17 mouse cellular contexts compared by ENCODE assay signal in genomic region chr5:139351628-139352027, GRCm38 (mm10). TPM values are rescaled to one million over a fixed set of nuclear protein-coding genes. Genes with fewer than 3 reads are reported as not detected.
DNase-seq lines count a peak whose midpoint lies in the region; ATAC-seq lines count a peak whose summit lies in the region.
"Had no signal": no experiment of that assay in that cellular context is flagged by ENCODE, and none has a peak within 500 bp of the region (broad histone marks: within the 10 kb centered on the region; RNA-seq: fewer than 3 reads in every experiment).

No protein-coding gene starts in this region.

- ATAC-seq in heart, embryonic 16.5 days (replicated peaks; ENCODE audit: extremely low read depth, insufficient read depth, low FRiP score) = peak; percentile 28; the same call in 1 of the 2 replicates
- ATAC-seq in intestine, embryonic 16.5 days = peak; percentile 73
- ATAC-seq in stomach, embryonic 14.5 days (ENCODE audit: insufficient number of reproducible peaks, insufficient read depth, low FRiP score, low read depth) = no peak
- ATAC-seq in forebrain, embryonic 11.5 days (replicated peaks; ENCODE audit: low FRiP score) = no peak
- ATAC-seq: forebrain, postnatal 0 days; inflammation-experienced regulatory T-cells, adult 6 months had no signal

- peak overlapping the region; percentile 25; the same call in 1 of the 2 replicates for H3K27ac ChIP-seq in heart, embryonic 16.5 days (ENCODE audit: low read length)
- H3K27ac ChIP-seq in intestine, embryonic 16.5 days (ENCODE audit: low read length) = peak overlapping the region; percentile 95
- peak overlapping the region; percentile 50 for H3K27ac ChIP-seq in stomach, embryonic 14.5 days (ENCODE audit: low read length)
- no peak overlapping the region for H3K27ac ChIP-seq in forebrain, embryonic 11.5 days (ENCODE audit: low read depth, low read length)
- H3K27ac ChIP-seq: neural tube, embryonic 12.5 days had no signal

- H3K36me3 ChIP-seq in heart, embryonic 16.5 days (ENCODE audit: control insufficient read depth, insufficient read depth) = no peaks in the 10 kb centered on the region
- H3K36me3 ChIP-seq in intestine, embryonic 16.5 days (ENCODE audit: control insufficient read depth, insufficient read depth, low read length) = no peaks in the 10 kb centered on the region
- no peaks in the 10 kb centered on the region for H3K36me3 ChIP-seq in stomach, embryonic 14.5 days (ENCODE audit: control insufficient read depth, insufficient read depth, low read length)
- no peaks in the 10 kb centered on the region for H3K36me3 ChIP-seq in forebrain, embryonic 11.5 days (ENCODE audit: control insufficient read depth, insufficient read depth, low read length)
- H3K36me3 ChIP-seq: neural tube, embryonic 12.5 days had no signal

- no peak for DNase-seq in heart, postnatal 25 days (ENCODE audit: low spot score)
- DNase-seq in thymus, postnatal 0 days (ENCODE audit: low spot score) = peak; percentile 91
- no peak for DNase-seq in thymus, adult 18-20 months
- DNase-seq in urinary bladder, adult 18-20 months (ENCODE audit: low spot score in 2 of 2) = no peak
- DNase-seq in forebrain, embryonic 11.5 days (ENCODE audit: low spot score) = no peak
- DNase-seq: adrenal gland, postnatal 36 days; cerebellum, adult 11-12 months; forebrain, postnatal 0 days; left cerebral cortex, postnatal 4 days had no signal

- intact Hi-C loops in heart, postnatal 25 days (cut with DNase I) = no loop called here

- peaks cover 6% of the 10 kb centered on the region; the same call in 1 of the 2 replicates for H3K4me1 ChIP-seq in heart, embryonic 16.5 days (ENCODE audit: control insufficient read depth, insufficient read depth, low read length)
- peaks cover 41% of the 10 kb centered on the region for H3K4me1 ChIP-seq in intestine, embryonic 16.5 days (ENCODE audit: control insufficient read depth, insufficient read depth, low read length)
- peaks cover 17% of the 10 kb centered on the region for H3K4me1 ChIP-seq in stomach, embryonic 14.5 days (ENCODE audit: control insufficient read depth, insufficient read depth, low read length)
- 0 out of 2 replicates have a peak, but pooled peaks cover 2% of the 10 kb centered on the region for H3K4me1 ChIP-seq in forebrain, embryonic 11.5 days (replicated peaks; ENCODE audit: control insufficient read depth, insufficient read depth, low read length)

- H3K27me3 ChIP-seq in heart, embryonic 16.5 days (ENCODE audit: control insufficient read depth, insufficient read depth, low read length) = no peaks in the 10 kb centered on the region; the same call in 1 of the 2 replicates
- H3K27me3 ChIP-seq in intestine, embryonic 16.5 days (replicated peaks; ENCODE audit: control insufficient read depth, insufficient read depth, low read length) = no peaks in the 10 kb centered on the region
- no peaks in the 10 kb centered on the region for H3K27me3 ChIP-seq in stomach, embryonic 14.5 days (ENCODE audit: control insufficient read depth, insufficient read depth, low read length)
- H3K27me3 ChIP-seq in forebrain, embryonic 11.5 days (ENCODE audit: control insufficient read depth, insufficient read depth, low read length) = no peaks in the 10 kb centered on the region
- H3K27me3 ChIP-seq: neural tube, embryonic 12.5 days had no signal

- no peak overlapping the region for H3K4me2 ChIP-seq in heart, embryonic 16.5 days (ENCODE audit: low read depth, low read length)
- H3K4me2 ChIP-seq in intestine, embryonic 16.5 days (ENCODE audit: low read depth, low read length) = peak overlapping the region; percentile 63
- H3K4me2 ChIP-seq in stomach, embryonic 14.5 days (replicated peaks; ENCODE audit: low read depth, low read length) = no peak overlapping the region; the same call in 1 of the 2 replicates
- H3K4me2 ChIP-seq in forebrain, embryonic 11.5 days (ENCODE audit: low read depth, low read length, severe bottlenecking) = no peak overlapping the region
- H3K4me2 ChIP-seq: neural tube, embryonic 12.5 days had no signal

- peak overlapping the region; percentile 23; the same call in 1 of the 2 replicates for H3K9ac ChIP-seq in heart, embryonic 16.5 days (ENCODE audit: low read length)
- H3K9ac ChIP-seq in intestine, embryonic 16.5 days (ENCODE audit: low read depth, low read length) = peak overlapping the region; percentile 76
- no peak overlapping the region for H3K9ac ChIP-seq in stomach, embryonic 14.5 days (replicated peaks; ENCODE audit: low read depth, low read length)
- H3K9ac ChIP-seq in forebrain, embryonic 11.5 days (ENCODE audit: low read length) = no peak overlapping the region
- H3K9ac ChIP-seq: forebrain, postnatal 0 days; neural tube, embryonic 12.5 days had no signal

- no peak overlapping the region for H3K4me3 ChIP-seq in heart, embryonic 16.5 days (ENCODE audit: low read length)
- H3K4me3 ChIP-seq in intestine, embryonic 16.5 days (ENCODE audit: low read length) = peak overlapping the region; percentile 55
- H3K4me3 ChIP-seq in stomach, embryonic 14.5 days (ENCODE audit: low read depth, low read length) = no peak overlapping the region
- H3K4me3 ChIP-seq in forebrain, embryonic 11.5 days (ENCODE audit: low read depth, low read length) = no peak overlapping the region
- H3K4me3 ChIP-seq: neural tube, embryonic 12.5 days had no signal

- WGBS in heart, embryonic 16.5 days = 32% methylated on average over 8 of the region's 8 CpGs
- WGBS in intestine, embryonic 16.5 days = 18% methylated on average over 8 of the region's 8 CpGs
- WGBS in stomach, embryonic 14.5 days = 11% methylated on average over 8 of the region's 8 CpGs
- WGBS in forebrain, embryonic 11.5 days = 21% methylated on average over 8 of the region's 8 CpGs

- no peaks in the 10 kb centered on the region for H3K9me3 ChIP-seq in heart, embryonic 16.5 days (replicated peaks; ENCODE audit: control insufficient read depth, low read length)
- no peaks in the 10 kb centered on the region for H3K9me3 ChIP-seq in intestine, embryonic 16.5 days (ENCODE audit: control insufficient read depth, low read length)
- H3K9me3 ChIP-seq in stomach, embryonic 14.5 days (ENCODE audit: control insufficient read depth, low read depth, low read length) = no peaks in the 10 kb centered on the region
- H3K9me3 ChIP-seq in forebrain, embryonic 11.5 days (ENCODE audit: control insufficient read depth, low read length) = no peaks in the 10 kb centered on the region
- H3K9me3 ChIP-seq: neural tube, embryonic 12.5 days had no signal

RNA-seq across cellular contexts. Expression of gene Cox19, which starts 0.4 kb away (rescaled TPM):
- polyA plus RNA-seq in heart, embryonic 16.5 days (2015; fragmentation: Nextera tagmentation; extraction: Ambion mirVana) = 75.7 and 75.8 TPM in 2 replicates
- 10 to 100 TPM; 82.2 to 91.1 TPM for total RNA-seq in heart, postnatal 25 days (2021)
- polyA plus RNA-seq in thymus, postnatal 0 days (2015; fragmentation: Nextera tagmentation; extraction: Ambion mirVana) = 110 and 112 TPM in 2 replicates
- 183 and 195 TPM in 2 replicates for polyA plus RNA-seq in intestine, embryonic 16.5 days (2015; fragmentation: Nextera tagmentation; extraction: Ambion mirVana)
- polyA plus RNA-seq in stomach, embryonic 14.5 days (2014; fragmentation: Nextera tagmentation; extraction: Ambion mirVana) = 105 and 120 TPM in 2 replicates
- 103 and 130 TPM in 2 replicates for polyA plus RNA-seq in forebrain, embryonic 11.5 days (2014; fragmentation: Nextera tagmentation; extraction: Ambion mirVana)

RNA-seq across cellular contexts. Expression of gene Cyp2w1, which starts 0.8 kb away (rescaled TPM):
- polyA plus RNA-seq in heart, embryonic 16.5 days (2015; fragmentation: Nextera tagmentation; extraction: Ambion mirVana) = not detected in 2 replicates
- total RNA-seq in heart, postnatal 25 days (2021) = not detected
- not detected in 2 replicates for polyA plus RNA-seq in thymus, postnatal 0 days (2015; fragmentation: Nextera tagmentation; extraction: Ambion mirVana)
- polyA plus RNA-seq in intestine, embryonic 16.5 days (2015; fragmentation: Nextera tagmentation; extraction: Ambion mirVana) = 33.9 and 44.0 TPM in 2 replicates
- 6.3 and 6.8 TPM in 2 replicates for polyA plus RNA-seq in stomach, embryonic 14.5 days (2014; fragmentation: Nextera tagmentation; extraction: Ambion mirVana)
- polyA plus RNA-seq in forebrain, embryonic 11.5 days (2014; fragmentation: Nextera tagmentation; extraction: Ambion mirVana) = not detected in 2 replicates
- total RNA-seq: adrenal gland, postnatal 36 days; forebrain, postnatal 0 days; left cerebral cortex, postnatal 4 days; megakaryocyte progenitor cell, adult 5-6 weeks had no signal
- polyA plus RNA-seq: forebrain, postnatal 0 days; gonadal fat pad, adult 2 months; inflammation-experienced regulatory T-cells, adult 6 months; neural tube, embryonic 12.5 days; urinary bladder, adult 2 months had no signal

RNA-seq across cellular contexts. Expression of gene Gpr146, which starts 25.9 kb away (rescaled TPM):
- 17.1 and 17.2 TPM in 2 replicates for polyA plus RNA-seq in heart, embryonic 16.5 days (2015; fragmentation: Nextera tagmentation; extraction: Ambion mirVana)
- 10 to 100 TPM; 35.3 to 58.5 TPM for total RNA-seq in heart, postnatal 25 days (2021)
- 5.5 and 7.4 TPM in 2 replicates for polyA plus RNA-seq in thymus, postnatal 0 days (2015; fragmentation: Nextera tagmentation; extraction: Ambion mirVana)
- polyA plus RNA-seq in intestine, embryonic 16.5 days (2015; fragmentation: Nextera tagmentation; extraction: Ambion mirVana) = 2.3 and 2.5 TPM in 2 replicates
- 1.3 and 1.5 TPM in 2 replicates for polyA plus RNA-seq in stomach, embryonic 14.5 days (2014; fragmentation: Nextera tagmentation; extraction: Ambion mirVana)
- polyA plus RNA-seq in forebrain, embryonic 11.5 days (2014; fragmentation: Nextera tagmentation; extraction: Ambion mirVana) = 1.8 and 1.9 TPM in 2 replicates

RNA-seq across cellular contexts. Expression of gene Adap1, which starts 26.2 kb away (rescaled TPM):
- 0.59 and 1.6 TPM in 2 replicates for polyA plus RNA-seq in heart, embryonic 16.5 days (2015; fragmentation: Nextera tagmentation; extraction: Ambion mirVana)
- 1 to 10 TPM; 1.4 to 1.5 TPM for total RNA-seq in heart, postnatal 25 days (2021)
- polyA plus RNA-seq in thymus, postnatal 0 days (2015; fragmentation: Nextera tagmentation; extraction: Ambion mirVana) = 3.1 TPM in 2 replicates
- polyA plus RNA-seq in intestine, embryonic 16.5 days (2015; fragmentation: Nextera tagmentation; extraction: Ambion mirVana) = 5.3 and 6.3 TPM in 2 replicates
- 2.2 and 2.3 TPM in 2 replicates for polyA plus RNA-seq in stomach, embryonic 14.5 days (2014; fragmentation: Nextera tagmentation; extraction: Ambion mirVana)
- 1.9 and 2.0 TPM in 2 replicates for polyA plus RNA-seq in forebrain, embryonic 11.5 days (2014; fragmentation: Nextera tagmentation; extraction: Ambion mirVana)

RNA-seq across cellular contexts. Expression of gene C130050O18Rik, which starts 53.5 kb away (rescaled TPM):
- polyA plus RNA-seq in heart, embryonic 16.5 days (2015; fragmentation: Nextera tagmentation; extraction: Ambion mirVana) = 0.43 and 0.66 TPM in 2 replicates
- total RNA-seq in heart, postnatal 25 days (2021) = under 1 TPM; 0.70 to 0.78 TPM
- polyA plus RNA-seq in thymus, postnatal 0 days (2015; fragmentation: Nextera tagmentation; extraction: Ambion mirVana) = 0.54 and 0.79 TPM in 2 replicates
- polyA plus RNA-seq in intestine, embryonic 16.5 days (2015; fragmentation: Nextera tagmentation; extraction: Ambion mirVana) = 0.87 and 1.0 TPM in 2 replicates
- 0.48 and 1.3 TPM in 2 replicates for polyA plus RNA-seq in stomach, embryonic 14.5 days (2014; fragmentation: Nextera tagmentation; extraction: Ambion mirVana)
- 0.17 and 0.23 TPM in 2 replicates for polyA plus RNA-seq in forebrain, embryonic 11.5 days (2014; fragmentation: Nextera tagmentation; extraction: Ambion mirVana)
- total RNA-seq: forebrain, postnatal 0 days; left cerebral cortex, postnatal 4 days had no signal
- polyA plus RNA-seq: inflammation-experienced regulatory T-cells, adult 6 months had no signal

Comparison
In these comparisons a context has a peak if more than half of its experiments do, and no peak if none do; other contexts are left out.
1. ATAC-seq: peak in heart, embryonic 16.5 days (single experiment) and intestine, embryonic 16.5 days (single experiment); none in stomach, embryonic 14.5 days (single experiment) and forebrain, embryonic 11.5 days (single experiment).
2. H3K9ac ChIP-seq: peak in heart, embryonic 16.5 days (single experiment) and intestine, embryonic 16.5 days (single experiment); none in stomach, embryonic 14.5 days (single experiment) and forebrain, embryonic 11.5 days (single experiment).